Mouse (Mus musculus) activated CD4-positive, CD25-positive, alpha-beta regulatory T cell (primary cell): ENCODE results near the gene Gpr45. TPM values are rescaled to one million over a fixed set of nuclear protein-coding genes. Genes with fewer than 3 reads are reported as not detected.

ENCODE experiments used
- polyA plus RNA-seq, 2 experiments: library from polyadenylated mRNA; unstranded; fragments of 100-300 nt; shearing (Covaris generic); gene quantifications; one replicate each; pipeline ENCODE4 v1.2.1; 2017

Gene Gpr45
- polyA plus RNA-seq, result 1 to 10 TPM; 1.4 to 2.1 TPM

DNA sequence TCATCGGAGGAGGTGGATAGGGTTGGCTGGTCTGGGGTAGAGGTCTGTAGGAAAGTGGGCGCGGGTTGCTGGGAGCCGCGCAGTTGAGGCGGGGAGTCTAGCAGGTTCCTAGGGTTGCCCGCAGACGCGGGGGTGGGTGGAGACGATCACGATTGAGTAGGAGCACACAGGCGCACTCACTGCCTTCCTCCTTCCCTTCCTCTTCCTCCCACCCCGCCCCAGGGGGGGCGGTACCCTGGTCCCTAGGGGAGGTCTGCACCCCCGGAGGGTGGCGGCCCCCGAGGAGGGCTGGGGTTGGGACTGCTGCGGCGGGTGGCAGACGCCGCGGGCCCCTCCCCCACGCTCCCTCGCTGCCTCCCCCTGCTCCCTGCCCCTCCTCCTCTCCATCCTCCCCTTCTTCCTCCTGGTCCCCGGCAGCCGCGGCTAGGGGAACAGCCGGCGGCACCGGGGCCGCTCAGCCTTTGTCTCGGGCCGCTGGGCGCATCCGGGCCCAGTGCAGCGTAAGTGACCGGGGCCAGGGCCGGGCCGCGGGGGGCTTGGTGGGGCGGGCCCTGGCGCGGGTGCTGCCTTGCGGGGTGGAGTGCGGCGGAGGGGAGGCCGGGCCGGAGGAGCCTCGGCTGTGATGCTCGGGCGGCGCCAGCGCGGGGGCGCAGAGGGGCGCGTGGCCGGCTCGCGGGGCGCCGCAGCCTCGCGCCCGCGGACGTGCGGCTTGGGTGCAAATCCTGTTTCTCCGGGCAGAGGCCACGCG is at the start of gene Gpr45:
Gene Gpr45 (plus strand): TSS at position 139 of the 748 bp plus-strand sequence.

Other genes with a start within 250 kb of the Gpr45 start
- gene Mrps9, start 101.6 kb upstream of the Gpr45 start, polyA plus RNA-seq, result 10 to 100 TPM; 50.6 to 68.5 TPM
- gene Tgfbrap1, start 145.8 kb downstream of the Gpr45 start, polyA plus RNA-seq, result 10 to 100 TPM; 13.7 to 14.7 TPM
- 10 to 100 TPM; 12.7 to 19.3 TPM for gene AI597479, start 145.8 kb downstream of the Gpr45 start, polyA plus RNA-seq
- 1 to 10 TPM; 1.5 to 5.8 TPM for gene Fhl2, start 244.1 kb downstream of the Gpr45 start, polyA plus RNA-seq